Mouse (Mus musculus) cerebellum, adult 9-11 months (tissue): Measurements from ENCODE around the gene Ripply3.
A peak's percentile ranks its signal among the peaks of the same experiment; 100 is the strongest.
"Not testable (repeated sequence)": the region's sequence is repeated elsewhere in the genome, so short reads cannot be mapped to it uniquely, and the experiment has no call there.

Experiments used
- DNase-seq: peaks from one replicate; pipeline ENCODE4 v3.0.0; 2022

The Ripply3 gene

GRCm38 (mm10) chr16:94315215-94315614, 13.0 kb upstream of the Ripply3 start:
- DNase-seq, result no peak

- no peak for DNase-seq
These were observed 10.5 kb upstream of the Ripply3 start for GRCm38 (mm10) chr16:94317752-94318151.

- no peak for DNase-seq
These were observed 8.0 kb upstream of the Ripply3 start for GRCm38 (mm10) chr16:94320223-94320622.

- DNase-seq, result no peak
These were observed 4.5 kb upstream of the Ripply3 start for GRCm38 (mm10) chr16:94323681-94324080.

- no peak for DNase-seq
These were observed 2.2 kb upstream of the Ripply3 start for GRCm38 (mm10) chr16:94326008-94326407.

GRCm38 (mm10) chr16:94328881-94329867, 954 bp downstream of the Ripply3 start:
- no peak for DNase-seq

GRCm38 (mm10) chr16:94330429-94330828, 2.2 kb downstream of the Ripply3 start:
- no peak for DNase-seq

- DNase-seq, result no peak
These were observed 3.1 kb downstream of the Ripply3 start for GRCm38 (mm10) chr16:94331233-94331885.

- DNase-seq, result peak; percentile 56
These were observed 3.6 kb downstream of the Ripply3 start for GRCm38 (mm10) chr16:94331886-94332252.

- DNase-seq, result no peak
These were observed 7.4 kb downstream of the Ripply3 start for GRCm38 (mm10) chr16:94335656-94336055.

- not testable (repeated sequence) for DNase-seq
These were observed 11.2 kb downstream of the Ripply3 start for GRCm38 (mm10) chr16:94339164-94340160.

- no peak for DNase-seq
These were observed 17.5 kb downstream of the Ripply3 start for GRCm38 (mm10) chr16:94345733-94346132.

GRCm38 (mm10) chr16:94347080-94347731, 19.0 kb downstream of the Ripply3 start:
- DNase-seq, result no peak

GRCm38 (mm10) chr16:94348779-94349178, 20.6 kb downstream of the Ripply3 start:
- DNase-seq, result no peak

GRCm38 (mm10) chr16:94349588-94350286, 21.5 kb downstream of the Ripply3 start:
- no peak for DNase-seq

GRCm38 (mm10) chr16:94350287-94350677, 22.1 kb downstream of the Ripply3 start:
- DNase-seq, result no peak

- no peak for DNase-seq
These were observed 26.2 kb downstream of the Ripply3 start for GRCm38 (mm10) chr16:94354450-94354849.

- no peak for DNase-seq
These were observed 27.8 kb downstream of the Ripply3 start for GRCm38 (mm10) chr16:94356046-94356445.

GRCm38 (mm10) chr16:94356776-94357494, 28.7 kb downstream of the Ripply3 start:
- DNase-seq, result no peak

GRCm38 (mm10) chr16:94358091-94358490, 29.9 kb downstream of the Ripply3 start:
- DNase-seq, result no peak
